Mouse (Mus musculus) mouse embryonic stem cell (cell line): ENCODE data around the gene Gm26965.
"Not testable (repeated sequence)": the region's sequence is repeated elsewhere in the genome, so short reads cannot be mapped to it uniquely, and the experiment has no call there.

Experiments
- in situ Hi-C, 2 experiments: fragments of 300-500 bp; cut with MboI; formaldehyde crosslinking; loops; 1 replicate in 1 of 2; 3 replicates in 1 of 2; pipeline ENCODE4 v1.14.3; 2019 to 2020; ENCODE audit warnings: low sequenced_read_pairs in 2 of 2, low pct_unique_long_range_greater_than_20kb in 1 of 2, mixed read lengths in 1 of 2; ENCODE audit not compliant: unreplicated experiment in 1 of 2

Gm26965 gene

DNA sequence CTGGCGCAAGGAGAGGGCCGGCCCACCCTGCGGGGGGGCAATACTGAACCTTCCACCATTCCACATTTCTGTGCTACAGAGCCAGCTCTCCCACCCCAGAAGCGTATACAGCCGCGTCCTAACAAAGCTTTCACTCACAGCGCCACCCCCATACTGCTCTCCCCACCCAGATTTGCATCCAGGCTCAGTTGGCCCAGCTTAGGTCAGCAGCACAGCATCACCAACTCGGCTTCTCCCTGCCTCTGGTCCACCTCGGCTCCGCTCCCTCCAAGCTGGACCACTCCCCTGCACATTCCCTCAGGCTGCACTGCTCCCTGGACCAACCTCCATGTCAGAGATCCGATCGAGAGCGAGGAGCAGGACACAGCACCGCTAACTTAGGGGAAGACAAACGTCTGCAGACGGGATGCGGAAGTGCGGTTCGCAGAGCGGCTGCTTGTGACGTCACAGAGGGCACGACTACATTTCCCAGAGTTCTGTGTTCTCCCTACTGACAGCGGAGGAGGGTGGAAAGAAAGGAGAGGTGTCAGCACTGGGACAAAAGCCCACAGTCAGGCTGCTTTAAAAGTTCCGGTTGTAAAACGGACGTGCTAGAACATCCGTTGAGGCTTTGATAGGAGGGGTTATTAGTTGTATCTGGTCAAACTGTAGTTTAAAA, at the start of gene Gm26965, which contains the start of gene Zfp87:
Gm26965 (minus strand) TSS at position 399 of the 658 bp plus-strand sequence.
Zfp87 (minus strand) TSS at position 425 of the 658 bp plus-strand sequence.
- in situ Hi-C loops: no loop called here

DNA sequence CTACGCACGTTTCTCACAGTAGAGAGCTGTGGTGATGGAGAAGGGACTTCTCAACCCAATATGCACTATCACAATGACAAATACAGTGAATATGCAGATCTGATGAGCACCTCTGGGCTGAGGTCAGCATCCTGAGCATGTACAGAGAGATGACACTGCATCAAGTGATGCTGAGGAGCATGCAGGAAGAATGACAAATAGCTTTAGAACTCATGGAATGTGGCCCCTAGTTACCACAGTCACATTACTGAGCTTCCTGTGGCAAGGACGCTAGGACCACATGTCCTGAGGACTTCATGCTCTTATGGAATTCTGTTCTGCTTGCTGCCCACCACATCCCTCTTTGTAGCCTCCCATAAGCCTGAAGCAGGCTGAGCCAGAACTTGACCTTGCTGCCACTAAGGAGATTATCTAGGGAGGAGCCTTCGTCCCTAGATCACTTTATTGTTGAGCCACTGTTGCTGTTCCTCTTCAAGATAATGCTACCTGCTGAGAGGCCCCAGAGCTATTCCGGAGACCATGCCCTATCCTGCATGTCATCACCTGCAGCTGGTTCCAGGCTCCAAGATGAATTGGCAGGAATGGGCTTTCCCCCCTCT, 46.7 kb upstream of the Gm26965 start:
- in situ Hi-C loops: no loop called here

DNA sequence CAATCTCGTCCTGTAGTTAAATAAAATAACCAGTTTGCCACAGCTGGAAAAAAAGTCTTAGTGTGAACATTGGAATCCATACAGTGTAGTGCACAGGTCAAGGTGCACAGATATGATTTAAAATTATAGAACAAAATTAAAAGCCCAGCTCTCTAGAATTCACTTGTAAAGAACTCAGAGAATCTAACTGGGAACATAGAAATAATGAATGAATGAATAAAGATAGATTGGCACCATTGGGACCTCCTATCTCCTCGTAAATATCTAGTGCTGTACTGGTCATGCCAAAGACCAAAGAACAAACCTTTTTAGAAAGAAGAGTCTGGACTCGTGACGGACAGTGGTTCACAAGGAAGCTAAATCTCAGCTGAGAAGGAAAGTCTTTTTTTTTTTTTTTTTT, 27.8 kb upstream of the Gm26965 start, which contains the start of gene Zfp748:
Zfp748 (minus strand) TSS at position 101 of the 400 bp plus-strand sequence.
- in situ Hi-C loops: no loop called here

DNA sequence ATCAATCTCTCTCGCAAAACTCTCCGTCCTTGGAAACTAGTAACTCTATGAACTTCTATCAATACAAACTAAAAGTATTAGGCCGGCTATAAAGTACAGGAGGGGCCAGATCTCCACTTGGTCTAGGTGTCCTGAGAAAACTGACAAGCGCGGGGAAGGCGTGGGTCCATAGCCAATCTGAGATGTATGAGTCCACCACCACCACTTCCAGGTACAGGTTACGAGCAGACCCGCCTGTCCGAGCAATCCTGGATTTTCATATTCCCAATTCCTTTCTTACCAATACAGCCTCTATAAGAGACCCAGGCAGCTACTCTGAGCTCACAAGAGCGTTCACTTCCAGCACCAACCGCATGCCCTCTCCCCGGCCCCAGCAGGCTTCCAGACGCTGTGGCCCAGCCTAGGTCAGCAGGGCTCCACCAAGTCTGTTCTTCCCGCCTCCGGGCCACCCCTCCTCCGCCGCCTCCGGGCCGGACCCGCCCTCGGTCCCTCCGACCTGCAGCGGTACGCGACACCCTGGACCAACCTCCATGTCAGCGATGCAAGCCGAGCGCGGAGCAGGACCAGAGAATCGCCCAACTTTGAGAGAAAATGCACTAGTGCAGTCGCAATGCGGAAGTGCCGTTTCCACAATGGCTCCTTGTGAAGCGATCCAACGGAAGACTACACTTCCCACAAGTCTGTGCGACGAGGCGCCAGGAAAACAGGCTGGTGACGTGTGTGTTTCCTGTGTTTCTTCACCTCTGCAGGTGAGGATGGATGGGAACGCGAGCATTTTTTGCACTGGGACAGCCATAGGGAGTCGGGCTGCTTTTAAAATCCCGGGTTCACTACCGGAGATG, 26.8 kb upstream of the Gm26965 start:
- in situ Hi-C loops: no loop called here

DNA sequence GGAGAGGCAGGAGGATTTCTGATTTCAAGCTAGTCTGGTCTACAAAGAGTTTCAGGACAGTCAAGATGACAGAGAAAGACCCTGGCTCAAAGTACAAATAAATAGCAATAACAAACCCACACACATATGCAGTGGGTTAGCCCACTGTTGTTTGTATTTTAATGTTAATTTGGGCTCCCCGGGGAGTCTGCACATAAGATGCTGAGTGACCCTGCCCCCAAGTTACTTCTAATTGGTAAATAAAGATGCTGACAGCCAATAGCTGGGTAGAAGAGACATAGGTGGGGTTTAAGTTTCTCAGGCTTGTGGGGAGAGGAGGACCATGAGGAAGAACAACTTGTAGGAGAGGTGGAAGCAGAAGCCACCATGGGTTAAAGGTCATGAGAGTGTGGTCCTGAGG, 20.0 kb upstream of the Gm26965 start:
- in situ Hi-C loops: no loop called here

DNA sequence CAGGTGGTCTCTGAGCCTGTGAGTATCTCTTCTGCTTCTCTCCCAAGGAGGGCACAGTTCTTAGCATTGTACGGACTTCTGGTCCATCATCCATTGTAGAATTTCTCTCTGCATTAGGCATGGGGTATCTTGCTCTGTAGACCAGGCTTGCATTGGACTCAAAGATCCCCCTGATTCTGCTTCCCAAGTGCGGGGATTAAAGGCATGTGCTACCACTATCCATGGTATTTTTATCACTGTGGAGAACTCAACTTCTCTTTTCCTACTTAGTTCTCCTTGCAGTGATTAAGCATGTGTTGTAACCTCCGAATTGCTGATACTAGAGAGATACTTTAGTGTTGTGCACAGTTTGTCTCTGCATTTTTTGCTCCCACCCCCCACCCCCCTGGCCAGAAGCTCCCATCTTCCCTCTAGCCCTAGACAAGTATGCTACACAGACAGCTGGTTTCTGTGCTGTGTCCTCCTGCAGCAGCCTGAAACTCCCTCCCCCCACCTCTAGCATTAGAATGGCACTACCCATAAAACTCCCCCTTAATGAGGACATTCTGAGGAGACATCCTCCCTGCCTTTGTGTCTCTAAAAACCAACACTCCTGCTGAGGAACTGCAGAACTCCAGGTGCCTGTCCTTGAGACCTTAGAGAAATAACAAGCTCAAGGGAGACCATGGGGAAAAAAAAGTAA, 1.2 kb upstream of the Gm26965 start:
- in situ Hi-C loops: no loop called here

DNA sequence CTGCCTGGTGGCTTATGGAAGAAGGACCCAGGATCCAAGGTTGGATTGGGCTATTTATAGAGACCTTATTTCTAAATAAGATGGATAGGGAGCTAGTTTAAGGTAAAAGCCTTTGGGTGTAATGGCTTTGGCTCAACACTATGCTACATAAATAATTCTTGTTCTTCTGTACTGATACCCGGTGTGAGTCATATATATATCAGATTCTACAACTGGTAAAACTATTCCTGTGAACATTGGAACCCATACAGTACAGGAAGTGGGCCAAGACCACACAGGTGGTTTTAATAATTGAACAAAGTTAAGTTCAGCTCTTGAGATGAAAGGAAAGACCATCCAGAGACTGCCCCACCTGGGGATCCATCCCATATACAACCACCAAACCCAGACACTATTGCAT, 25.0 kb downstream of the Gm26965 start:
- in situ Hi-C loops: no loop called here

DNA sequence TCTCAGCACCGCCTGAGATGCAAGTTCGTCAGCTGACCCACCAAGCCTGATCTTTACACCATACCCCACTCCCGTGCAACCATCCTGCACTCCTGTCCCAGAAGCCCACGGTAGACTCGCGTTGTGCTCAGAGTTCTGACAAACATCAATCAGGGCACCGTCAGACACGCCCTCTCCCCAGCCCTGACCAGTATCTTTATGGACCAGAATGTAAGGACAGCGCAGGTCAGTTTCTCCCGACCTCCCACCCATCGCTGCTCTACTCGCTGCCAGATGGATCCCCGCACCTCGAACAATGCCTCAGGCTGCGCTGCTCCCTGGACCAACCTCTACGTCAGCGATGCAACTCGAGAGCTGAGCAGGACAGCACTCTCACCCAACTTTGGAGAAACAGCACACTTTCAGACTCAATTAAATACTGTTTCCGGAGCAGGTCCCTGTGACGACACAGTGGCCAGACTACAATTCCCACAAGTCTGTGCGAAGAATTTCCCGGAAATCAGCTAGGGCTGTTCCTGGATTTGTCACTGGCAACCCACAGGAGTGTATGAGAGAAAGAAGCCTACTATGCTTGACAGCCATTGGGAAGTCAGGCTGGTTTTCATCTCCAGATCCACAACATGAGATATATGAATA, 25.7 kb downstream of the Gm26965 start, which contains the start of gene Zfp58:
Zfp58 (minus strand) TSS at position 472 of the 636 bp plus-strand sequence.
- in situ Hi-C loops: no loop called here

DNA sequence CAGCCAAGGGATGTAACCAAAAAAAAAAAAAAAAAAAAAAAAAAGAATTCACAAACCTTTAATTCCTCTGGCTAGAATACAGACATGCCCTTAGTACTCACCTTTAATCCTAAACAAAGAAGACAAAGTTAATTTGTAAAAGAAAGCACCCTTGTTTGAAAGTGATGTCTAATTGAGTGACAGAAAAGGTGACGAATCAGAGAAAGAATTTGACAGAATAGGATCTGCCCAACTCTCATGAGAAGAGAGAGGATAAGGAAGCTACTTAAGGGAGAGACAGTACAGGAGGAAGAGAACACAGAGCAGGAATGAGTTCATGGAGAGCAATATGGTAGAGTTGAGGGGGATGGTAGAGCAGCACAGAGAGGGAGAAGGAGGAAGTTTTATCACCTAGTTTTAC, 30.3 kb downstream of the Gm26965 start:
- in situ Hi-C loops: no loop called here

DNA sequence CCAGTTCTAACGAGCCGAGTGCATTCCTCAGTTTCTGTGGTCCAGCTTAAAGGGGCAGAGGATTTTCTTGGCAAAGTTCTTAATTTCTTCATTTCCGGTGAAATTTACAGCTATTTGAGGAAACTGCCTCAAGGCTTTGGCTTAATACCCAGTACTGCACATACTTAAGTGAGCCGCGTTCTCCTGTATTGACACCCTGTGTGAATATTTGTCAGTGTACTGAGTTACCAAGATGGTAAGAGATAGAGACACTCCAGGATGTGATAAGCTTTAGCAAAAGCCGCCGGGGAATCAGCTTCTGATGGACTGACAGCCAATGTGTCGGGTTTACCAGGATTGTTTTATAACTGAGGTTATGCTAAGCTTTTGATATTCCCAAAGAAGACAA, 41.5 kb downstream of the Gm26965 start:
- in situ Hi-C loops: no loop called here

DNA sequence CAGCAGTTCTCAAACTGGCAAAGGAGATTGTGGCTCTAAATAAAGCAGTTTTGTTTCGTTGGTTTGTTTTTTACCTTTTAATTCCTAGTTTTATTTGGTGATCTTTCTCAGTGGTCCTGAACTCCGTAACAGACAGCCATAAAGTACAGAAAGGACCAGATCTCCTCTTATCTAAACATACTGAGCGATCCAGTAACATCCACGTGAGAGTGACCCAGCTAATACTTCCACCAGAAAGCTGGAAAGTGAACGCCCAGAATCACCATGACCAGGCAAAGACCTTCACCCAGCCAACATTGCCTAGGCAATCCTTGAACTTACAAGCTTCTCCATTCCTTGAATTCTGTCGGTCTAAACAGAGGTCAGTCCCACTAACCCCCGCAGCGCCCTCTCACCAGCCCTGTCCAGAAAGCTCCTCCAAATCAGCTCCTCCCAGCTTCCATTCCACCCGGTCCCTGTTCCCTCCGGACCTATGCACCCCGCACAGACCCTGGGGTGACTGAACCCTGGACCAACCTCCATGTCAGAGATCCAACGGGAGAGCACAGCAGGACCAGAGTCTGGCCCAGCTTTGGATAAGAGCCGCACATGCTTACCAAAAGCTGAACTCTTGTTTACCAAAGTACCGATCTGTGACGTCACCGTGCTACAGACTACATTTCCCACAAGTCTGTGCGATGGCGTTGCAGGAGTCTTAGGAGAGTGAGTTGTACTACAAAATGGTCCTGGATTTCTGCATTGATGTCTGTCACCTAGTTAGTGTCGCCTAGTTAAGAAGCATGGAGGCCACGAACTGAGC, 42.1 kb downstream of the Gm26965 start, which contains the start of gene Zfp874b:
Zfp874b (minus strand) TSS at position 634 of the 799 bp plus-strand sequence.
- in situ Hi-C loops: no loop called here

DNA sequence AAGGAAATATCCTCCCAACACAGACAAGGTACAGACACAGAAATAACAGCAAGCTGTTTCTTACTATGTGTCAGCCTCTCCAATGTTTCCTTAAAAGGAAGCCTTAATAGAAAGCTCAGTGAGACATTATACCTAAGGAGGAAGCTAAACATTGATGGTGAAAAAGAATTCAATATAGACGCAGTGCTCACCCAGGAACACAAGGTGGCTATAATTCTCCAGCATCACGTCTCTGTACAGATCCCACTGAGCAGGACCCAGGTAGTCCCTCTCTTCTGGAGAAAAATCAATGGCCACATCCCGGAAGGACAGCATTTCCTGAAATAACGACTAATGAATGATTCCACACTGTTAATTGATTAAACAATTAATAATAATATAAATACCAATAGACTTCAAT, 44.4 kb downstream of the Gm26965 start:
- in situ Hi-C loops: no loop called here

DNA sequence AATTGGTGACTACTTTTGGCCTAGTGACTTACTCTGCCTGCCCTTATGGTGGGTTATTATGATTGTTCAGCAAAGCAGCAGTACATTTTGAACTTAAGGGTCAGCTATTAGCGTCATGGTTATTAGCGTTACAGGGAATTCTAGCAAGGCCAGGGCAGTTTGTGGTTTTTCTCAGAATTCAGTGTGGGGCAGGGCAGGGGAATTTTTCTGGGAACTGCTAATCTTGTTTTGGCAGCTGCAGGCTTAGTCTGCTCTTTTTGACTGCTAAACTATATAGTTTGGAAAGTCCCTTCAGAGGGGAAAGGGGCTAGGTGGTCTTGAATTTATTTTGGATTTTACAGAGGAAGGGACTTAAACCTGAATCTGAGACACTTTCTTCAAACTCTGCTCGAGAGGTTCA, 56.7 kb downstream of the Gm26965 start:
- in situ Hi-C loops: no loop called here

DNA sequence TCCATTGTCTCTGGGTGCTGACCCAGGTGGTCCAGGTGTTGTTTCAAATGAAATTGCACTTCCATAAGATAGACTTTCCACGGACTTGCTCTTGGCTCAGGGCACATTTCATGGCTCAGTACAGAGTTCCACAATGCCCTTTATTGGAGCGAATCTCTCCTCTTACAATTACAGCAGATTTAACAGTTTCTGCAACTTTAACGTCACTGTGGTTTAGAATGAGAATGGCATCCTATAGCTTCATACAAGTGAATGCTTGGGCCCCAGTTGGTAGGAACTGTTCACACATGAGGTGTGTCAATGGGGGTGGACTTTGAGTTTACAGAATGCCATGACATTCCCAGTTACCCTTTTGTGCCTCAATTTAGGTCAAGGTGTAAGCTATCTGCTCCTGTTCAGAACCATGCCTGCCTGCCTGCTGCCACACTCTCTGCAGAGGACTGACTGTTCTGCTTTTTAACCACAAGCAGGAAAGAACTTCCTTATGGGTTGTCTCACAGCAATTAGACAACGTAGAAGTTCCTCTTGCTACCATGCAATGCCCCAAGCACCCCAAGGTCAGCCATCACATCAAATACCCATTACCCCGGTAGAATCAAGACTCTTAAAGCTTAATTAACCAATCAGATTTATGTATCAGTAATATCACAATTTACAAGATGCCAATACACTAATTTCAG, 62.3 kb downstream of the Gm26965 start:
- in situ Hi-C loops: not testable (repeated sequence)

DNA sequence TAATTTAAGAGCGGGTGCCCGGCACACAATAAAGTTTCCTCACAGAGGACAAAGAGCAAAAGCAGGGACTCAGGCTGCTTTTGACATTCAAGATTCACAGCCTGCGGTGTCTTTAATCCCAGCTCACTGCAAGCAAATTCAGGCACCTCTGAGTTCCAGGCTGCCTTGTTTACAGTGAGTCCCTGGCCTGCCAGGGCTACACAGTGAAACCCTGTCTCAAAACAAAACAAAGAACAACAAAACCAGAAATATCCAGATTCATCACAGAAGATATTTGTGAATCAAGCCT, 74.0 kb downstream of the Gm26965 start:
- in situ Hi-C loops: no loop called here

DNA sequence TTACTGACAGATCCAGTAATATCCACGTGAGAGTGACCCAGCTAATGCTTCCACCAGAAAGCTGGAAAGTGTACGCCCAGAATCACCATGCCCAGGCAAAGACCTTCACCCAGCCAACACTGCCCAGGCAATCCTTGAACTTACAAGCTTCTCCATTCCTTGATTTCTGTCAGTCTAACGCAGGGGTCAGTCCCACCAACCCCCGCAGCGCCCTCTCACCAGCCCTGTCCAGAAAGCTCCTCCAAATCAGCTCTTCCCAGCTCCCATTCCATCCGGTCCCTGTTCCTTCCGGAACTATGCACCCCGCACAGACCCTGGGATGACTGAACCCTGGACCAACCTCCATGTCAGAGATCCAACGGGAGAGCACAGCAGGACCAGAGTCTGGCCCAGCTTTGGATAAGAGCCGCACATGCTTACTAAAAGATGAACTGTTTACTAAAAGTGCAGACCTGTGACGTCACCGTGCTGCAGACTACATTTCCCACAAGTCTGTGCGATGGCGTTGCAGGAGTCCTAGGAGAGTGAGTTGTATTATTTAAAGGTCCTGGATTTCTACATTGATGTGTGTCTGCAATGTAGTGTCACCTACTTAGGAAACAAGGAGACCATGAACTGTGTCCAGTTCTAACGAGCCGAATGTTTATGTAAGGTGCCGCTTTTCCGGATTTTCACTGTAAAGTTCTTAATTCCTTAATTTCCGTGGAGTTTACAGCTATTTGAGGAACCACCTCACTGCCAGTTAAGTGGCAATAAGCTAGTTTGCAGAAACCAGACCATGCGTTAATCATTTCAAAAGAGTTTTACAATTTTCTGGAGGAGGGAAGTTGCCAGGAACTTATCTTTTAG, 74.6 kb downstream of the Gm26965 start, which contains the start of gene Zfp874a:
Zfp874a (minus strand) TSS at position 453 of the 849 bp plus-strand sequence.
- in situ Hi-C loops: no loop called here
